Mouse (Mus musculus) left cerebral cortex, adult 18-20 months (tissue): ENCODE measurements at regions not wholly inside any gene's neighbourhood (a gene's known extent, or its start where the extent isn't known, plus 50 kb on each side); places are given as distances from the start of the nearest gene placed in this dataset.

ENCODE experiments used
- DNase-seq, 2 experiments: peaks; one replicate each; pipeline ENCODE4 v3.0.0; 2021 to 2022; ENCODE audit warnings: low spot score in 2 of 2, mixed read lengths in 1 of 2

GRCm38 (mm10) chr8:82476708-82477425, 73.8 kb upstream of the Il15 start:
- no peak for DNase-seq

DNA sequence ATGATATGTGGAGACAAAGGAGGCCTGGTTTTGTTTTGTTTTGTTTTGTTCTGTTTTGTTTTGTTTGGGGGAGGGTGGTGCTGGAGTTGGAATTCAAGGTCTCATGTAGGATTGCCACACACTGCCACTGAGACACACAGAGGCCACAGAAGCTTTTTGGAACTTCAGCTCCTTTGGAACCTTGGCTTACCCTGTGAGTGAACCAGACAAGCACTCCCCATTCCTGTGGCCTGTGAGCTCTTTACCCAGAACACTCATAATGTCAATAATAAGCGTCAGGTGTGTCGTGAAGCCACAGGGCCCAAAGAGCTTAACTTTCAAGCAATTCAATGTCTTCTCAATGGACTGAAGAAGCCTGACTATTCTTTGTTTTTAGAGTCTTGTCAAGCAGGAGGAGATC, 70.2 kb upstream of the Il15 start:
- no peak for DNase-seq

GRCm38 (mm10) chr8:82471825-82472224, 68.8 kb upstream of the Il15 start:
- DNase-seq: no peak

DNA sequence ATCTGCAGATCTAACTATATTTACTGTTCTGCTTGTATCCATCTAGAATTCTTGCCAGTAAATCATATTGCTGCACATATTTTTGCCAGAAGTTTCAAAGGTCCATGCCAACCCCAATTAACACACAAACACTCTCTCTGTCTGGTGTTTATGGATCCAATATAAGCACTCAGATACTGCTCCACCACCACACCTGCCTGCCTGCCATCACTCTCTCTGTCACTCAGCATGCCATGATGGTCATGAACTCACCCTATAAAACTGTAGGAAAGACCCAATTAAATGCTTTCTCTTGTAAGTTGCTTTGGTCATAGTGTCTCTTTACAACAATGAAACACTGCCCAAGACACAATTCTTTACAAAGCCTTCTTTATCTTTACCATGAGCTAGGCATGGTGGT, 66.8 kb upstream of the Il15 start:
- DNase-seq: no peak

- no peak for DNase-seq
These were observed 59.8 kb upstream of the Il15 start for GRCm38 (mm10) chr8:82462841-82463240.

DNA sequence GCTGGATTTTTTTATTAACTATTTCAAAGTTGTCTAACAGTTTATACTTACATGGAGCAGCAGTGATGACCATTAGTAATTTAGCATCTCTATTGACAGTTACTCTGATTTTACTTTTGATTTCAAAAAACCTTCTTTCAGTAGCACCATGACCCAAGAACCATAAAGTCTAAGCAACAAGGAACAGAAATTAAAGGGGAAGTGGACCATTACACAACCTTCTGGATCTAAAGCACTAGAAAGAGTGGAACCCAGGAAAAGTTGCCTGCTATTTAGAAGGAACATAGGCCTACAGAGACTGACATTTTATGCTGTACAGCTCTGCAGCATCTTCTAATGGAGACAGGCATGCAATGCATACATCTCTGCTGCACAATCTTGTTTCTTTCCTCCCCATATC, 56.0 kb upstream of the Il15 start:
- no peak for DNase-seq

DNA sequence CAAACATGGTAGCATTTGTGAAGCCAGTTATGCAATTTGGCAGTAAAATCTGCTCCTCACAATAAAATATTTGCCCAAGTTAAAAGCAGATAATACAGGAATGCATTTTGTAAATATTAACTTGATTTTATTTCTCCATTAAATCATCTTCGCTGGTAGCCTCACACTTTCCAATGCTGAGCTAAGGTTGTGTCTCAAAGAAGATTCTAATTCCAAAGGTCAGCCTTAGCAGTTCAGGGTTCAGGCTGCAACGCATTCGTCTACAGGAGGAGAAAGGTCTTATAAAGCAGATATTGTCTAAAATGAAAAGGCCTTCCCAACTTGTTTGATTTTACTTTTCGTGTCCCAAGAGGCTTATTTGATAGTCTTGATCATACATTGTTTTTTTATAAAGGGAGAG, 51.0 kb upstream of the Il15 start:
- DNase-seq: no peak
